Mouse (Mus musculus) forebrain, embryonic 15.5 days (tissue): ENCODE measurements around the gene Pank4. TPM values are rescaled to one million over a fixed set of nuclear protein-coding genes. Genes with fewer than 3 reads are reported as not detected.

Source experiments
- ATAC-seq: fragments of 200-750 bp; cut with Nextera tagmentation; replicated peaks from 2 replicates; pipeline ENCODE4 v1.8.0; 2017; ENCODE audit warnings: mild to moderate bottlenecking, moderate TSS enrichment, moderate library complexity
- H3K27ac ChIP-seq: fragments of 300-500 bp; sonication (generic); replicated peaks from 2 replicates; pipeline ENCODE4 v1.5.1; 2015; ENCODE audit warnings: mild to moderate bottlenecking, inconsistent platforms
- H3K27me3 ChIP-seq: fragments of 300-500 bp; sonication (generic); 2 replicates; pipeline ENCODE4 v1.6.1; 2015; ENCODE audit warnings: inconsistent platforms
- H3K36me3 ChIP-seq: fragments of 300-500 bp; sonication (generic); 2 replicates; pipeline ENCODE4 v1.6.1; 2015; ENCODE audit warnings: mild to moderate bottlenecking, inconsistent platforms
- H3K4me1 ChIP-seq: fragments of 300-500 bp; sonication (generic); 2 replicates; pipeline ENCODE4 v1.6.1; 2015; ENCODE audit warnings: inconsistent platforms
- H3K4me2 ChIP-seq: fragments of 300-500 bp; sonication (generic); replicated peaks from 2 replicates; pipeline ENCODE4 v1.6.1; 2015; ENCODE audit warnings: mild to moderate bottlenecking, inconsistent platforms
- H3K4me3 ChIP-seq: fragments of 300-500 bp; sonication (generic); 2 replicates; pipeline ENCODE4 v1.5.1; 2015; ENCODE audit warnings: mild to moderate bottlenecking, inconsistent platforms
- H3K9ac ChIP-seq: fragments of 300-500 bp; sonication (generic); replicated peaks from 2 replicates; pipeline ENCODE4 v1.6.1; 2015; ENCODE audit warnings: mild to moderate bottlenecking, inconsistent platforms
- H3K9me3 ChIP-seq: fragments of 300-500 bp; sonication (generic); 2 replicates; pipeline ENCODE4 v1.6.1; 2016; ENCODE audit warnings: inconsistent platforms
- WGBS: fragments of 180-500 bp; shearing (Covaris S2); methylation state at CpG from one replicate; pipeline ENCODE4 v1.1.7; 2015; ENCODE audit warnings: mixed read lengths; 5-methylcytosine and 5-hydroxymethylcytosine counted together
- polyA plus RNA-seq: library from polyadenylated mRNA; unstranded; fragments of >200 nt; fragmentation: Nextera tagmentation; extraction: Ambion mirVana; gene quantifications from 2 replicates; pipeline ENCODE4 v1.2.1, GENCODE M21; 2015

Gene Pank4
- polyA plus RNA-seq: 43.5 and 48.9 TPM in 2 replicates

DNA sequence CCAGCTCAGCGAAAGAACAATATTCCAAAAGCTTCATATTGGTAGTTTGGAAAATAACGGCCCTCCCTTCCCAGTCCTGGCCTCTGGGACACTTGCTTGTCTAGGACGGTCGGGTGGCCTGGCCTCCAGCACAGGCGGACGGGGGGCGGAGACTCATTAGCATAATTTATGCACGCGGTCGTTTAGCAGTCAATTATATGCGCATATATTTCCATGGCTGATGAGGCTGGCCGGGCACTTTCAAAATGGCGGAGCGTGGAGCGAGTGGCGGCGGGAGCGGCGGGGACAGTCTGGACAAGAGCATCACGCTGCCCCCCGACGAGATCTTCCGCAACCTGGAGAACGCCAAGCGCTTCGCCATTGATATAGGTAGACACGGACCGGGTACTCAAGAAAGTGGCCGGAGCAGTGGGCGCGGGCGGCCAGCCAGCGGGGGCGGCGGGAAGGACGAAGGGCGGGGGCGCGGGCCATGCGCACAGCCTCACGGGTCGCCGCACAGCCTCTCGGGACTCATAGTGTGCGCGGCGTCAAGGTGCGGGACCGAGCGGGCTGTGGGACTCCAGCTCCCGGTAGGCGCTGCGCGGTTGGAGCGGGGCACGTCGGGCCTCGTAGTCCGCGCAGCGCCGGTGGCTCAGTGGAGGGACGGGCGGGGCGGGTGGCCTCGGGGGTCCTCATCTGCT lies at the start of gene Pank4:
Gene Pank4 (plus strand): TSS at position 223 of the 680 bp plus-strand sequence.
- H3K9me3 ChIP-seq: no peaks in the 10 kb centered on the region
- under 1% methylated on average over 60 of the region's 66 CpGs for WGBS
- H3K4me3 ChIP-seq: peak within 1 kb of the TSS; percentile 82
- ATAC-seq: peak; percentile 93
- H3K36me3 ChIP-seq: peaks cover 2% of the 10 kb centered on the region
- peaks cover 66% of the 10 kb centered on the region for H3K4me1 ChIP-seq
- H3K27me3 ChIP-seq: no peaks in the 10 kb centered on the region
- peak within 1 kb of the TSS; percentile 96 for H3K27ac ChIP-seq
- peak within 1 kb of the TSS; percentile 84 for H3K4me2 ChIP-seq
- H3K9ac ChIP-seq: peak within 1 kb of the TSS; percentile 83

GRCm38 (mm10) chr4:154914252-154914651 lies 49.7 kb upstream of the Pank4 start:
- no peak overlapping the region for H3K9ac ChIP-seq
- H3K4me2 ChIP-seq: no peak overlapping the region
- H3K27ac ChIP-seq: no peak overlapping the region
- H3K36me3 ChIP-seq: no peaks in the 10 kb centered on the region
- 93% methylated on average over 4 of the region's 4 CpGs for WGBS
- no peak for ATAC-seq
- no peaks in the 10 kb centered on the region for H3K9me3 ChIP-seq
- no peaks in the 10 kb centered on the region for H3K4me1 ChIP-seq
- H3K27me3 ChIP-seq: no peaks in the 10 kb centered on the region
- no peak overlapping the region for H3K4me3 ChIP-seq

DNA sequence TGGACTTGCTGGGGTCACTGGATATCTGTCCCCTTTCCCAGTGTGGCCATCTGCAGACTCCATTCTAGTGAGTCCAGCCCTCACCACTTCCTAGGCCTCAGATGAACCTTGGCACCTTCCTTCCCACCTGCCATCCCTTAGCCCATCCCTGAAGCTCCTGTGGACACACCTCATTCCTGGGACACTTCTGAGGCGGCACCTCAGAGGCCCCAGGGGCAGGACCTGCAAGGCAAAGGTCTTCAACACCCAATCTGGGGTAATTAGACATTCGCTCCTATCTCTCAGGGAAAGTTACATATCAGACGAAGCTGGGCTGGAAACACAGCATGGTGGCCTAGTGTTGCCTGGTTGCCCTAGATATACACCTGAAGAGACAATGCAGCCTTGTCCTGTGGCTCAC lies 49.2 kb upstream of the Pank4 start:
- 92% methylated on average over 3 of the region's 3 CpGs for WGBS
- ATAC-seq: no peak
- Histone ChIP-seq H3K9me3 (no peaks in the 10 kb centered on the region), H3K4me3 (no peak overlapping the region), H3K36me3 (no peaks in the 10 kb centered on the region), H3K9ac (no peak overlapping the region), H3K4me1 (no peaks in the 10 kb centered on the region), H3K27me3 (no peaks in the 10 kb centered on the region), H3K4me2 (no peak overlapping the region), H3K27ac (no peak overlapping the region)

DNA sequence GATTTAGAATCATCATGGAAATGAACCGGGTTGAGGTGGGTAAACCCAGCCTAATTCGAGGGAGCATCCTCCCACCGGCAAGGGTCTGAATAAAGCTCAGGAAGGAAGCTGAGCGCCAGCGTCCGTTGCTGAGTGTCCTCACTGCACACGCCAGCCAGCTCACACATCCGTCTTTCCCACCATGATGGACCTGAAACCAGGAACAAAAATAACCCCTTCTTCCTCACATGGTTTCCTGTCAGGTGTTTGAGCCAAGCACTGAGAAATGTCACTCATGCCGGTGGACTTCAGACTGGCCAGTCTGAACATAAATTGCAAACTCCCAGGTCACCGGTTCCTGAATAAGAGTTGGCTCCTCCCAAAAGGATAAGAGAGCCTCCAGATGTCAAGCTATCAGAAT lies 48.6 kb upstream of the Pank4 start:
- Histone ChIP-seq H3K27me3 (no peaks in the 10 kb centered on the region), H3K9me3 (no peaks in the 10 kb centered on the region), H3K4me3 (no peak overlapping the region), H3K4me2 (no peak overlapping the region), H3K27ac (no peak overlapping the region), H3K36me3 (no peaks in the 10 kb centered on the region), H3K4me1 (no peaks in the 10 kb centered on the region), H3K9ac (no peak overlapping the region)
- no peak for ATAC-seq
- 91% methylated on average over 10 of the region's 10 CpGs for WGBS

DNA sequence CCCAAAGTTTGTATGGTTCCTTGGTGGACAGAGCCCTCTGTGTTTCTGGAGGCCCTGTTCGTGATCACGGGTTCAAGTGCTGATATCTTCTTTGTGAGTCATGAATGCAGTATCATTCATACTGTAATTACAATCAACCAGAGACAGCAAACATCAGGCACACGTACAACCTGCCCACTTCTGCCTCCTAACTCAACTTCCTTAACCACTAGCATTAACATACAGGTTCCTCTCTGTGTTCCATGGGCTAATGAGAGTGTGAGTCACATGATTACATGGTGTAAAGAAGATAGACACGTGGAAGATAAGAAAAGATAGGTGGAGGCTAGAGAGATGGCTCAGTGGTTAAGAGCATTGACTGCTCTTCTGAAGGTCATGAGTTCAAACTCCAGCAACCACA lies 47.3 kb upstream of the Pank4 start:
- H3K27me3 ChIP-seq: no peaks in the 10 kb centered on the region
- no peaks in the 10 kb centered on the region for H3K9me3 ChIP-seq
- H3K36me3 ChIP-seq: no peaks in the 10 kb centered on the region
- no peak overlapping the region for H3K27ac ChIP-seq
- no peak for ATAC-seq
- no peak overlapping the region for H3K4me3 ChIP-seq
- WGBS: 83% methylated on average over 4 of the region's 4 CpGs
- no peaks in the 10 kb centered on the region for H3K4me1 ChIP-seq
- H3K9ac ChIP-seq: no peak overlapping the region
- no peak overlapping the region for H3K4me2 ChIP-seq

DNA sequence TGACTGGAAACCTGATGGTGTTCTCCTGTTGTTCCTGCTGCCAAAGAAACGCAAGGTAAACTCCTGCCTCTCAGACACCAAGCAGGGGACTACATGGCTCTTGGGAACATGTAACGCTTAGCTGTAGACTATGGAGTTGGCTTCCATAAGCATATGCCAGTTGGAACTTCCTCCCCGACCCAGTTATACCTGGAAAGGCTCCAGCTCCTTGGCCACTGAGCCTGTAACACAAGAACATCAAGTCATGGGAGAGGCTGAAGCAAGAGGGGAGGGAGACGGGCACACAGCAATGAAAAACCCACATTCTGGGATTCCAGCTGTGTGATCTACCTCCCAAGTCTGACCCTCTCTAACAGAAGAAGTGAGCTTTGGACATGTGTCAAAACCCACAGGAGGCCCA lies 41.6 kb upstream of the Pank4 start:
- ATAC-seq: no peak
- WGBS: 80% methylated on average over 4 of the region's 4 CpGs

DNA sequence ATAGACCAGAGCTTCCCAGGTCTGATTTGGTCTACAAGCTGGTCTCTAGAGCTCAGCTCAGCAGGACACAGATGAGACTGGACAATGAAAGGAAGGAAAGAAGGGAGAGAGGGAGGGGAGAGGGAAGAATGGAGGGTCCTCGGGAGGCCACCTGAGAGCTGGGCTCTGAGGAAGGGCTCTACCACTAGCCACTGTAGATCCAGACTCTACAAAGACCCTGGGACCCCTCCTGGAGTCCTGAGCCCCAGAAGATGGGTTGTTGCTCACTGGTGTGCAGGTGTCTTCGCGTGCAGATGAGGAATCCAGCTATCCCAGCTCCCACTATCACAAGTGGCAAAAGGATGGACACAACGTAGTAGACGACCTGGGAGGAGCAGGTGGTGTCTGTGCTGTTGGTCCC lies 41.0 kb upstream of the Pank4 start:
- no peak overlapping the region for H3K9ac ChIP-seq
- no peak for ATAC-seq
- no peaks in the 10 kb centered on the region for H3K9me3 ChIP-seq
- no peak overlapping the region for H3K4me3 ChIP-seq
- 82% methylated on average over 5 of the region's 5 CpGs for WGBS
- H3K4me1 ChIP-seq: no peaks in the 10 kb centered on the region
- no peak overlapping the region for H3K4me2 ChIP-seq
- H3K27me3 ChIP-seq: no peaks in the 10 kb centered on the region
- no peaks in the 10 kb centered on the region for H3K36me3 ChIP-seq
- H3K27ac ChIP-seq: no peak overlapping the region

More for the DNA sequence above, 41.6 kb upstream of the Pank4 start:
- no peaks in the 10 kb centered on the region for H3K9me3 ChIP-seq
- no peak overlapping the region for H3K4me2 ChIP-seq
- H3K4me3 ChIP-seq: no peak overlapping the region
- H3K27ac ChIP-seq: no peak overlapping the region
- no peaks in the 10 kb centered on the region for H3K36me3 ChIP-seq
- H3K9ac ChIP-seq: no peak overlapping the region
- H3K27me3 ChIP-seq: no peaks in the 10 kb centered on the region
- no peaks in the 10 kb centered on the region for H3K4me1 ChIP-seq

DNA sequence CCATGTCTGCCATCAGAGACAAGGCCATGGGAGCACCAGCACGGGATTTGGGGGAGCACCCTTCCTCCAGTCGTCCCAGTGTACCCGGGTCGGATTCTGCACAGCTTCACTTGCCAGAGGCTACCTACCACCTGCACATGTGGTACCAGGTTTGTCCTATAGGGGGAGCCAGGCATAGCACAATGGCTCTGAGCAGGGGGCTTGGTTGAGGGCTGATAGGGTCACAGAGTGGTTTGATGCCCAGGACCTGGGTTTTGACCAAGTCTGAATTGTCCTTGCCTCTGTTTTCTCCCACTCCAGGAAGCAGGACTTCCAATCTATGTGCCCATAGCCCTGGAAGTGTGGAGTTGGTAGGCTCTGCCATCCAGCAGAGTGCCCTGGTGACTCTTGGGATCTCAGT lies 38.5 kb upstream of the Pank4 start:
- no peaks in the 10 kb centered on the region for H3K27me3 ChIP-seq
- no peak overlapping the region for H3K27ac ChIP-seq
- H3K4me3 ChIP-seq: no peak overlapping the region
- no peaks in the 10 kb centered on the region for H3K9me3 ChIP-seq
- no peak overlapping the region for H3K9ac ChIP-seq
- H3K36me3 ChIP-seq: no peaks in the 10 kb centered on the region
- ATAC-seq: no peak
- no peak overlapping the region for H3K4me2 ChIP-seq
- WGBS: 54% methylated on average over 4 of the region's 4 CpGs
- no peaks in the 10 kb centered on the region for H3K4me1 ChIP-seq

DNA sequence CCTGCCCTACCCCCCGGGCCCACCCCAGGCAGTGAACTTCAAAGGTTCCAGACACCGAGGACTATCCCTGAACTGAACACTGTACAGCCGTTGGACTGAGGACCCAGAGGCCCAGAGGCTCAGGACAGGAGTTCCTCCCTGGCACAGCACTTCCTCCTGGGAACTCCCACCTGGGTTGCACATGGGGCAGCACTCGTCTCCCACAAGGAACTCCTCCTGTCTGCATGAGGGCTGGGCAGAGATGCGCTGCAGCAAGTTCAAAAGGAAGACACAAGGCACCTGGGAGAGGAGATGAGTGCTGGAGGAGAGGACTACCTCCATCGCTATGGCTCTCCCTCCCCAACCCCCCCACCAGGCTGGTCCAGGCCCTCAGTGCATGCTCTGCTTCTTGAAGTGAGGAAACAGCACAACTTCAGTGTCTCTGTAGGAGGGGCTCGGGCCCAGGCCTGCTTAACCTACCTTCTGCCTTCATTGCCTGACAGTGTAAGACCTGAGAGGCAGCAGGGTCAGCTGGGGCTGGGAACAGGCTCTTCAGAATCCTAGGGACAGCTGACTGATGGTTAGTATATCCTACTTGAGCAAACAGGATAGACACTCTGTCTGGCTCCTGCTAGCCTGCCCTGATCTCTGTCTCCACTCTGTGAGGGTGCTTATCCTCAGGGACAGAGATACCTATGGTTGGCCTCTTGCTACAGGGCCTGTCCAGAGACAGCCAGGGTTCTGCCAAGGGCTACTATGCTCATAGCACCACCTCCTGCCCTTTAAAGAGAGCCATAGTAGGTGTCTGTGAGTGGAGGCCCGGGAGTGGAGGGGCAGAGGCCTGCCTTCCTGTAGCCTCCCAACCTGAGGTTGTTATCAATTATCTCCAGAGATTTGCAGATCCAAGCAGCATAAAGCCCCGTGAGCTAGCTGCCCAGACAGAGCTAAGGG lies 36.7 kb upstream of the Pank4 start:
- no peak for ATAC-seq
- WGBS: 71% methylated on average over 9 of the region's 9 CpGs
- Histone ChIP-seq H3K4me3 (no peak overlapping the region), H3K4me1 (no peaks in the 10 kb centered on the region), H3K27me3 (no peaks in the 10 kb centered on the region), H3K36me3 (no peaks in the 10 kb centered on the region), H3K9me3 (no peaks in the 10 kb centered on the region), H3K4me2 (no peak overlapping the region), H3K9ac (no peak overlapping the region), H3K27ac (no peak overlapping the region)

DNA sequence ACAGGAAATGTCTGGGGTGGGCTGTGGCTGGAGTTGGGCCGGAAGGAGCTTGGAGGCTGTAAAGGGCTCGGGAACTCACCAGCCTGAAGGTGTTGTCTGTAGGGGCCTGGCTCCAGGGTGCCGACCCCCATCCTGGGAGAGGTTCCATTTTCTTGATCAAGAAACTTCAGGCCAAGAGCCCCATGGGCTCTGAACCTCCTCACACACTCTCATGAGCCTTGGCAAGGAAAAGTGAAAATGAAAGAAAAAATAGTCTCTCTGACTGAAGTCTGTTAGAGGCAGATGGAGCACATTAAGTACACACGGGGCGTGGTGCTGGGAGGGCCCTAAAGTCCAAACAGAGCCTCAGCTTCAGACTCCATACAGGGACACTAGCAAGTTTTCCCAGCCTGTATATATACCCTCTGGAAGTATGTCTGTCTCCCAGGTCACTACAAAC lies 36.0 kb upstream of the Pank4 start:
- Histone ChIP-seq H3K4me3 (no peak overlapping the region), H3K4me2 (no peak overlapping the region), H3K36me3 (no peaks in the 10 kb centered on the region), H3K9ac (no peak overlapping the region), H3K9me3 (no peaks in the 10 kb centered on the region), H3K27ac (no peak overlapping the region), H3K27me3 (no peaks in the 10 kb centered on the region), H3K4me1 (no peaks in the 10 kb centered on the region)
- no peak for ATAC-seq
- 79% methylated on average over 5 of the region's 5 CpGs for WGBS

DNA sequence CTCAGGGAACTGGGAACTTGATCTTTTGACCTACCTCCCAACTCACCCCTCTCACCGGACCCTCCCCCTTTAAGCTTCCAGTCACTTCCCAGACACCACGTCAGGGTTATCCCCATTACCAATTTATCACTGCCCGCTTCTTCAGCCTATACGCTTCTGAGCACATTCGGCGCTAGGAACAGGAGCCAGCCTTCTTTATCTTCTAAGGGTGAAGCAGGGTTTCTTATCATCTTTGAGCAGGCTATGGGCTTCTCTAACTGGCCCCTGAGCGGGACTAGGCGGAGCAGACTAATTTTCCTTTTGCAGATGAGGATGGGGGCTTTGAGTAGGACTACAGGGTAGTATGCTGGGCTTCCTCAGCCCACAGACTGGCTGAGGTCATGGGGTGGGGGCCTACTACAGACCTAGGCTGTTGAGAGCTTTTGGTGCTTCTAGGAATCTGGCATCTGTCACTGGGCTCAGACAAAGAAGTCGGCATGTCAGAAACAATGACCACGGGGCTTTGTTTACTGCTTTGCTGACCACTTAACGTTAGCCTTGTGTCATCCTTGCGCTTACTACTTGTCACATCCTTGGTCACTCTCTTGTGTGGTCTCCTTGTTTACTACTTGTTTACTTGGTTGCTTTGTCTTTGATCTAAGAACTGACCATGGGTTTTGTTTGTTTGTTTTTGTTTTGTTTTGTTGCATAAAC lies 35.4 kb upstream of the Pank4 start, which contains the start of gene Tnfrsf14:
Gene Tnfrsf14 (minus strand): TSS at position 169 of the 693 bp plus-strand sequence.
- no peak within 1 kb of the TSS for H3K27ac ChIP-seq
- H3K4me3 ChIP-seq: no peak within 1 kb of the TSS
- no peak within 1 kb of the TSS for H3K4me2 ChIP-seq
- no peaks in the 10 kb centered on the region for H3K9me3 ChIP-seq
- WGBS: 68% methylated on average over 12 of the region's 12 CpGs
- no peaks in the 10 kb centered on the region for H3K27me3 ChIP-seq
- no peaks in the 10 kb centered on the region for H3K4me1 ChIP-seq
- H3K36me3 ChIP-seq: no peaks in the 10 kb centered on the region
- ATAC-seq: no peak
- H3K9ac ChIP-seq: no peak within 1 kb of the TSS

- no peak overlapping the region for H3K4me2 ChIP-seq
- no peaks in the 10 kb centered on the region for H3K9me3 ChIP-seq
- no peaks in the 10 kb centered on the region for H3K27me3 ChIP-seq
- H3K27ac ChIP-seq: no peak overlapping the region
- 89% methylated on average over 12 of the region's 12 CpGs for WGBS
- H3K4me1 ChIP-seq: no peaks in the 10 kb centered on the region
- no peak for ATAC-seq
- no peak overlapping the region for H3K4me3 ChIP-seq
- no peaks in the 10 kb centered on the region for H3K36me3 ChIP-seq
- H3K9ac ChIP-seq: no peak overlapping the region
These were observed 34.7 kb upstream of the Pank4 start for GRCm38 (mm10) chr4:154929088-154929660.
